Mouse (Mus musculus) liver, adult (tissue): ENCODE data around the gene Phactr2.

Source experiments
- GATA4 ChIP-seq: IDR thresholded peaks from 2 replicates; pipeline ENCODE4 v1.6.1; 2014; ENCODE audit warnings: mild to moderate bottlenecking, low read length; ENCODE audit not compliant: insufficient replicate concordance

Gene Phactr2

DNA sequence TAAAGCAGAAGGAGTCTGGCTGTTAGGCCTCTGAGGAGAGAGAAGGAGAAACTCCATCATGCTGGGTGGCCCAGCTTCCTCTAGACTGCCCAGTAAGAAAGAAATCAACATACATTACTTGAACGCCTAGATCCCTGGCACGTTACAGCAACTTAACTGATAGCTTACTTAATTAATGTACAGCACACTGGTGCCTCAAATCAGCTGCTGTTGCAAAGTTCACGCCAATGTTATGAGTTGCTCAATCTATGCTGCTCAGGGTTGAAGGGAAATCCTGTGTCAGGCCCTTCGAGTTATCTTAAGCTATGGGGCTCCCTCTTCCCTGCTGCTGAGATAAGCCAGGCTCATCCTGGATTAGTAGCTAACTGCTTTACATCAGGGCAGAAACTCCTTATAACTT lies 233.8 kb downstream of the Phactr2 start:
- peak; percentile 99 for TF ChIP-seq GATA4

DNA sequence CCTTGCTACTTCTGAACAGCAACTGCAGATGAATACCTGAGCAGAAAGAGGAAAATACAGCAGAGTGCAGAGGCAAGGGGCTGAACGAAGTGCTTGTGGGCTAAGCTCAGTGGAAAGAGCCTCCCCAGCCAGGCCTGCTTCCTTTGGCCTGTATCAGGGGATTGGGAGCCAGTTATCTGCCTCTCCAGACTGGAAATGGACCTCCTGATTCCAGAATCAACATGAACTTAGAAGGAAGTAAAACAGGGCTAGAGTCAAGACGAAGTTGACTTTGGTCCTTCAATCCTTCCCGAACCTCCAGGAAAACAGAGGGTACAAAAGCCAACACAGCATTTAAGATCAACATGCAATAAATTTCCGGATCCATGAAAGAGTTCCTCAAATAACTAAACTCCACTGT lies 236.0 kb downstream of the Phactr2 start:
- TF ChIP-seq GATA4: peak; percentile 65; the same call in 1 of the 2 replicates

DNA sequence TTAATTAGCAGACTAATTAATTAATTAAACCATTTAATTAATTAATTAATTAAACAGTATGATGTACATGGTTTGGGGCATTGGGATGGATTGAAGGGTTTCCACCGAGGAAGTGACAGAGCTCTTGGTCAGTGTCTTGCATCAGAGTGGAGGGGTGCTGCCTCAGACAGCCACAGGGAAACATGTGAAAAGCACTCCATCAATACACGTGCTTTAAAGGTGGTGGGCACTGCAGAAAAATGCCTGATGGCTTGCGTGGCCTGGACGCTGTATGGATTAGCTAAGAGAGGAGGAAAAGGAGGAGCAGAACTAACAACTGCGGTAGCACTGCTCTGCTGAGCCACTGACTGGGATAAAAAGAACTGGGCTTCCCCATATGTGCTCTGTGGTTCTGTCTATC lies 237.3 kb downstream of the Phactr2 start:
- no peak for TF ChIP-seq GATA4

- TF ChIP-seq GATA4: no peak
Observed at GRCm38 (mm10) chr10:13234503-13234902, 239.7 kb downstream of the Phactr2 start.

GRCm38 (mm10) chr10:13233941-13234340 lies 240.3 kb downstream of the Phactr2 start:
- no peak for TF ChIP-seq GATA4

GRCm38 (mm10) chr10:13233143-13233622 lies 241.0 kb downstream of the Phactr2 start:
- no peak for TF ChIP-seq GATA4

- no peak for TF ChIP-seq GATA4
Observed at GRCm38 (mm10) chr10:13232443-13233142, 241.6 kb downstream of the Phactr2 start.

- TF ChIP-seq GATA4: no peak
Observed at GRCm38 (mm10) chr10:13230716-13231115, 243.5 kb downstream of the Phactr2 start.

- TF ChIP-seq GATA4: no peak
Observed at GRCm38 (mm10) chr10:13225377-13226063, 248.7 kb downstream of the Phactr2 start.

DNA sequence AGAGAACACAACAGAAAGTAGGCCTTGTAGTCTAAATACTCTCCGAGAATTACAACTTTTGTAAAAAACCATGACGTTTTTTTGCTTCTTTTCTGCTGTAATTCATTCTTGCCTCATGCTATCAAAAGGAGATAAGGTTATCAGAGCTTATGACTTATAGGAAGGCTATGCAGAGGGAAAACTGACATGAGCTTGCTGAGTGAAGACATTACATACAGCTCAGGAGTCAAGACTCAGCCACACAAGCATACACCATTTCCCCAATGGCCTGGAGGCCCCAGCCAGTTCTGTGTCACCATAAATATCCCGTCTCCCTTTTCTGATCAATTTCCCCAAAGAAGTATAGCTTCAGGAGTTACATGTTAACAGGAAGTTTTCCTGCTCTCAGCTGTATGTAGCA lies 252.1 kb downstream of the Phactr2 start:
- TF ChIP-seq GATA4: no peak

DNA sequence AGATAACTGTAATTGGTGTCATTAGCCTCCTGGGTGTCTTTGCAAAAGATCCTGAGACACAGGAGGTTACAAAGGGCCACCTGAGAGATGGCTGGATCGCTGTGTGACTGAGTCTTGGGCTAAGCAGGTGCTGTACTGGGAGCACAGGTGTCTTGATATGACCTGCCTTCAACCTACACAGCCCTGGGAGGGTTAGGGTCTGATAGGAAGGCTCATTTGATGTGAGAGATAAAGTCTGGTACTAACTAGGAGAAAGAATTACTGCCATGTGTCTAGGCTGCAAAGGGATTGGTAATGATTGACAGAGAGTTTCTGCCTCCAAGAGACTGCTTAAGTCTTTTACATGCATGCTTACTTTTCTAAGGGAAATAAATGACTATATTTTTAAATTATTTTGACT lies 254.2 kb downstream of the Phactr2 start:
- TF ChIP-seq GATA4: no peak

- TF ChIP-seq GATA4: no peak
Observed at GRCm38 (mm10) chr10:13213956-13214355, 260.3 kb downstream of the Phactr2 start.

- no peak for TF ChIP-seq GATA4
Observed at GRCm38 (mm10) chr10:13212829-13213228, 261.4 kb downstream of the Phactr2 start.

DNA sequence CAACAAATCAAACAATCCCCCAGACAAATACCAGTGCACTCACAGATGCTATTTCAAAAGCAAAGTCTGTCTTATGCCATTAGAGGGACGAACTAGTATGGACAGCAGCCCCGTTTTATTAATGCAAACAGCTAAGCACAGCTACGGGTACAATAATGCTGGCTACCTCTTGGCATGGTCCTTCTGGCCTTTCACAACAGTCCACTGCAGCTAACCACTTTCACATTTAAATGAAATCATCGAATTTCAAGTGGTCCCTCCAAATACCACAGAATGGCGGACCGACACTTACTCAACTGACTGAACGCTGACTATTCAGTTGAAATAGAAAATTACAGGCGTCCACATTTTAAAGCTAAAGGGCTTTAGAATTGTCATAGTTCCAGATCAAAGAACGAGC lies 261.9 kb downstream of the Phactr2 start:
- no peak for TF ChIP-seq GATA4

- TF ChIP-seq GATA4: no peak
Observed at GRCm38 (mm10) chr10:13209930-13210637, 264.1 kb downstream of the Phactr2 start.

DNA sequence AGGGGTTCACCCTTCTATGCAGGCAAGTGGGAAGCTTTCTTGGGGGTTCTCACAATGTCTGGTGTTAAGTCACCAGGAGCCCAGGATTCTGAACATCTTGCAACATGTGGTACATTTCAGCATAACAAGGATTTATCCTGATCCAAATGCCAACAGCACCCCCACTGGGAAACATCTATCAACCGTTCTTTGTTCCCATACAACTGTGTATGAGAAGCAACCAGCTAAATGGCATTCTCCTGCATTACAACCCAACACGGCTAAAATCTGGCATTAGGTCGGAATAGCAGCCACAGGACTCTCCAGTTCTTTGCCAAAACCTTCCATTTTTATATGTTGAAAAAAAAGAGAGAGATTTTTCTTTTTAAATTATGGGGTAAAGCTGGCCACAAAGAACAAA lies 264.7 kb downstream of the Phactr2 start:
- TF ChIP-seq GATA4: no peak
